Mouse (Mus musculus) forebrain, embryonic 16.5 days (tissue): ENCODE results near the gene Ptprh. TPM values are rescaled to one million over a fixed set of nuclear protein-coding genes. Genes with fewer than 3 reads are reported as not detected.

ENCODE experiments used
- ATAC-seq: fragments of 200-750 bp; cut with Nextera tagmentation; 2 replicates; pipeline ENCODE4 v1.8.0; 2017; ENCODE audit warnings: mild to moderate bottlenecking, moderate library complexity
- H3K27ac ChIP-seq: fragments of 300-500 bp; sonication (generic); 2 replicates; pipeline ENCODE4 v1.5.1; 2014; ENCODE audit warnings: low read length, control low read depth
- H3K27me3 ChIP-seq: fragments of 300-500 bp; sonication (generic); replicated peaks from 2 replicates; pipeline ENCODE4 v1.6.1; 2014; ENCODE audit warnings: low read length; ENCODE audit not compliant: control insufficient read depth, insufficient read depth
- H3K36me3 ChIP-seq: fragments of 300-500 bp; sonication (generic); 2 replicates; pipeline ENCODE4 v1.6.1; 2014; ENCODE audit not compliant: control insufficient read depth, insufficient read depth
- H3K4me1 ChIP-seq: fragments of 300-500 bp; sonication (generic); replicated peaks from 2 replicates; pipeline ENCODE4 v1.6.1; 2014; ENCODE audit warnings: low read length; ENCODE audit not compliant: control insufficient read depth, insufficient read depth
- H3K4me2 ChIP-seq: fragments of 300-500 bp; sonication (generic); 2 replicates; pipeline ENCODE4 v1.6.1; 2014; ENCODE audit warnings: mild to moderate bottlenecking, low read length, control low read depth
- H3K4me3 ChIP-seq: fragments of 300-500 bp; sonication (generic); replicated peaks from 2 replicates; pipeline ENCODE4 v1.5.1; 2014; ENCODE audit warnings: mild to moderate bottlenecking, low read length, control low read depth
- H3K9ac ChIP-seq: fragments of 300-500 bp; sonication (generic); replicated peaks from 2 replicates; pipeline ENCODE4 v1.6.1; 2014; ENCODE audit warnings: low read depth, low read length, control low read depth
- H3K9me3 ChIP-seq: fragments of 300-500 bp; sonication (generic); 2 replicates; pipeline ENCODE4 v1.6.1; 2016; ENCODE audit warnings: low read length; ENCODE audit not compliant: control insufficient read depth
- WGBS: fragments of 180-500 bp; shearing (Covaris S2); extraction: QIAGEN DNeasy Blood & Tissue Kit; methylation state at CpG from one replicate; pipeline ENCODE4 v1.1.7; 2014; 5-methylcytosine and 5-hydroxymethylcytosine counted together
- polyA plus RNA-seq: library from polyadenylated mRNA; unstranded; fragments of >200 nt; fragmentation: Nextera tagmentation; extraction: Ambion mirVana; gene quantifications from 2 replicates; pipeline ENCODE4 v1.2.1, GENCODE M21; 2015

Gene Ptprh
- polyA plus RNA-seq, 1 experiment from 2014 or later, result 0.70 TPM

DNA sequence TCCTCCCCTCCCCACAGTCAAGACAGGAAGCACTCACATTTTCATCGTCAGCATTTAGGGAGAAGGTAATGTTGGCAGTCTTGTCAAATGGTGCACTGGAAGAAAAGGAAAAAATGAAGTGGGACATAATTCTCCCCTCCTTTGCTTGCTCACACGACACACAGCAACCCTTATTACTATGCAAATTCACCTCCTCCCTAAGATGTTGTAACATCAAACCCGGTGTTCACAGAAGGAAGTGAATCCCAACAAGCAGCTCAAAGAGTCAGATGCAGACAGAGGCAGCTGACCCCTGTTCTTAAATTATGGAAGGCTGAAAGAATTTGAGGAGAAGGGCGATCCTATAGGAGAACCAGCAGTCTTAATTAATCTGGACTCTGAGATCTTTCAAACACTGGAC lies 32.3 kb upstream of the Ptprh start:
- Histone ChIP-seq H3K9ac (no peak overlapping the region), H3K9me3 (no peaks in the 10 kb centered on the region), H3K4me1 (no peaks in the 10 kb centered on the region), H3K4me3 (no peak overlapping the region), H3K36me3 (peaks cover 47% of the 10 kb centered on the region), H3K27ac (no peak overlapping the region), H3K27me3 (no peaks in the 10 kb centered on the region), H3K4me2 (no peak overlapping the region)
- no peak for ATAC-seq
- WGBS, result 91% methylated on average over 4 of the region's 4 CpGs

DNA sequence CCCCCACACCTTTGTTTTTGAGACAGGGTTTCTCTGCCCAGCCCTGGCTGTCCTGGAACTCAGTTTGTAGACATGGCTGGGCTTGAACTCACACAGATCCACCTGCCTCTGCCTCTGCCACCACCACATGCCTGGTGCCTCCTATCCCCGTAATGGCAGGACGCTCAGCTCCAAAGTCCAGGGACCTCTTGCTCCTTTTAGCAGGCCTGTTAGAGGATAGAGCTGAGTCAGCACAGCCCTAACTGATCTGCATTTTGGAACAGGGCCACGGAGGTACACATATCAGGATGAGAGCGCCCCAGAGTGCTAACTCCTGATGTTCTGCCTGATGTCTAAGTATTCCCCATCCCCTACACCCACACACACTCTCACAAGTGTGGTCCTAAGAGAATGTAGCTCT lies 27.2 kb upstream of the Ptprh start, which contains the start of gene Tmem86b:
TSS of gene Tmem86b (minus strand) at position 392 of the 400 bp plus-strand sequence.
- H3K27me3 ChIP-seq, result no peaks in the 10 kb centered on the region
- no peak for ATAC-seq
- no peak within 1 kb of the TSS for H3K9ac ChIP-seq
- H3K27ac ChIP-seq, result no peak within 1 kb of the TSS
- no peaks in the 10 kb centered on the region for H3K9me3 ChIP-seq
- no peak within 1 kb of the TSS for H3K4me3 ChIP-seq
- 93% methylated on average over 4 of the region's 4 CpGs for WGBS
- H3K4me1 ChIP-seq, result no peaks in the 10 kb centered on the region
- no peak within 1 kb of the TSS for H3K4me2 ChIP-seq
- peaks cover 36% of the 10 kb centered on the region for H3K36me3 ChIP-seq

DNA sequence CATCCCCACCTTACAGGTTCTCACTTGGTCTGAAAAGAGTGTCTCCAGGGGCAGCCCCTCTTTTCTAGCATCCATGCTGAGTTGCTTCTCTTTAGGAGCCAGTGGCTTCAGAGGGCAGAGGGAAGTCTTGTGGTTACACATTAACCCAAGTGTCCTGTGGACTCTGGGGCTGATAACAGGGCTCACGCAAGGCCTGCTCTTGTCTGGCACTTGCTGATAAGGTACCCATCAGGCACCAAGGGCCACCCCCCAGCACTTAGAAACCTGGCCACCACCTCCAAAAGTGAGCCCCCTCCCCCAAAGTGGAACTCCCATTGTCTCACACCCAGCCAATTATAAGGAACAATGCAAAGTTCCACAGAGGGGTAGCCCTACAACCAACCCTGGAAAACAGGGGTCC lies 26.4 kb upstream of the Ptprh start:
- H3K27ac ChIP-seq, result no peak overlapping the region
- ATAC-seq, result no peak
- no peaks in the 10 kb centered on the region for H3K27me3 ChIP-seq
- H3K9ac ChIP-seq, result no peak overlapping the region
- WGBS, result 92% methylated on average over 1 of the region's 1 CpGs
- peaks cover 31% of the 10 kb centered on the region for H3K36me3 ChIP-seq
- no peaks in the 10 kb centered on the region for H3K4me1 ChIP-seq
- no peak overlapping the region for H3K4me3 ChIP-seq
- no peaks in the 10 kb centered on the region for H3K9me3 ChIP-seq
- H3K4me2 ChIP-seq, result no peak overlapping the region

DNA sequence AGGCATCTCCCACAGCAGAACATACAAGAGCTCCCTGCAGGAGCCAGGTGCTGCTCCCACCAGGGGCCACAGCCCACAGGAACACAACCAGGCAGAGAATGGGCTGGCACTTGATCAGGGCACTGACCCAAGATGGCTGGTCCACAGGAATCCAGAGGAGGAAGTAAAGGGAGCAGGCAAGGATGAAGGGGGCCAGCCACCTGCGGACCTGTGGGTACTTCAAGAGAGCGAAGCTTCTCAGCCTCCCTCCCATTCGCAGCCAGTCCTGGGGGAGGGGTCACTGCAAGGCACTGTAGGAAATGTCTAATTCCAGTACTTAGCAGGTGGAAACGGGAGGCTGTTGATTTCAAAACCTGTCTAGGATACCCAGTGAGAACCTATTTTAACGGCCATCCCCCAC lies 25.7 kb upstream of the Ptprh start:
- H3K9ac ChIP-seq, result no peak overlapping the region
- 92% methylated on average over 5 of the region's 5 CpGs for WGBS
- no peak overlapping the region for H3K4me3 ChIP-seq
- H3K4me2 ChIP-seq, result no peak overlapping the region
- H3K27ac ChIP-seq, result no peak overlapping the region
- no peaks in the 10 kb centered on the region for H3K9me3 ChIP-seq
- H3K27me3 ChIP-seq, result no peaks in the 10 kb centered on the region
- ATAC-seq, result no peak
- no peaks in the 10 kb centered on the region for H3K4me1 ChIP-seq
- H3K36me3 ChIP-seq, result peaks cover 27% of the 10 kb centered on the region

DNA sequence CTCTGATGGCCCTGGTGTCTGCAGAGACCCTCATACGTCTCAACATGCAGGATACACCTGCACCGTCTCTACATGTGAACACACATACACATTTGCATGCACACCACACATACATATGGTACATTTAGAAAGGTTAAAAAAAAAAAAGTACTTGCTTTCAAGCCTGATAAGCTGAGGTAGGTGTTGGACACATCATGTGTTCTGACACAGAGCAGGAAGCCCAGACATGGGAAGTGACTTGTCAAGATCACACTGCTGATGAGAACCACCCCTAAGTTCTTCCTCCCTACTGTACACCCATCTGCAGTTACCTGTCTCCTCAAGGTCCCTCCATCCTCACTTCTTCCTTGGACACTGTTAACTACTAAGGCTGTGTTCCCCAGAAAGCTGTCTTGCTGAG lies 22.1 kb upstream of the Ptprh start:
- 93% methylated on average over 2 of the region's 2 CpGs for WGBS

DNA sequence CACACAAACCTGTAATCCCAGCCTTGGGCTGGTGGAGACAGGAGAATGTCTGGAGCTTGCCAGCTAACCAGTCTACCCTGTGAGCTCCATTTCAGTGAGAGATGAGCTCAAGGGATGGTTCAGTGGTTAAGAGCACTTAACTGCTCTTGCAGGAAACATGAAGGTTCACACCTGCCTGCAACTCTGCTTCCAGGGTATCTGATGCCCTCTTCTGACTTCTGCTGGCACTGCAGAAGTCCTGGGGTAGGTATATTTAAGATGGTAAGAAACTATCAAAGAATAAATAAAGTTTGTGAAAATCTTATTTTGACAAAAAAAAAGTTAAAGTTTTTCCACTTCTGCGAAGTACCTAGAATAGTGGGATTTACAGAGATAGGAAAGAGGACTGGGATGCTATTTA lies 20.5 kb upstream of the Ptprh start:
- H3K27ac ChIP-seq, result no peak overlapping the region
- no peak for ATAC-seq
- peaks cover 6% of the 10 kb centered on the region for H3K36me3 ChIP-seq
- H3K4me3 ChIP-seq, result no peak overlapping the region
- H3K4me1 ChIP-seq, result no peaks in the 10 kb centered on the region
- no peaks in the 10 kb centered on the region for H3K27me3 ChIP-seq
- no peak overlapping the region for H3K4me2 ChIP-seq
- WGBS, result 44% methylated on average over 1 of the region's 1 CpGs
- H3K9me3 ChIP-seq, result no peaks in the 10 kb centered on the region
- H3K9ac ChIP-seq, result no peak overlapping the region

More for the DNA sequence above, 22.1 kb upstream of the Ptprh start:
- Histone ChIP-seq H3K4me1 (no peaks in the 10 kb centered on the region), H3K4me2 (no peak overlapping the region), H3K9me3 (no peaks in the 10 kb centered on the region), H3K27ac (no peak overlapping the region), H3K9ac (no peak overlapping the region), H3K4me3 (no peak overlapping the region), H3K36me3 (peaks cover 12% of the 10 kb centered on the region), H3K27me3 (no peaks in the 10 kb centered on the region)
- ATAC-seq, result no peak

DNA sequence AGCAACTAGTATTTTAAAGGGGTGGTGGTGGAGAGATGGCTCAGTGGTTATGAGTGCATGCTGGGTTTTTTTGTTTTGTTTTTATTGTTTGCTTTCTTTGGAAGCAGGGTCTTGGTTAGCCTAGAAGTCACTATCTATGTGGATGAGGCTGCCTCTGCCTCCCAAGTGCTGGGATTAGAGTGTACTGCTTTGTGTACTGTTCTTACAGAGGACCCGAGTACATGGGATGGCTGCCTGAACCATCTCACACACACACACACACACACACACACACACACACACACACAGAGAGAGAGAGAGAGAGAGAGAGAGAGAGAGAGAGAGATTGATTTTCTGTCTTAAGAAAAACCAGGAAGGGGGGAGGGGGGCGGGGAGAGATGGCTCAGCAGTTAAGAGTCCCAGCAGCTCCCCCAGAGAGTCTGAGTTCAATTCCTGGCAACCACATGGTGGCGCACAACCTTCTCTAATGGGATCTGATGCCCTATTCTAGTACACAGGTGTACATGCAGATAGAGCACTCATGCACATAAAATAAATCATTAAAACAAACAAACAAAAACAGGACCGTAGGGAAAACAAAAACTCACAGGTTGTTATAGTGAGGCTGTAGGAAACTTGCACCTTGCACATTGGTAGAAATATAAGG lies 19.8 kb upstream of the Ptprh start:
- peak; percentile 68 for ATAC-seq
- H3K27me3 ChIP-seq, result no peaks in the 10 kb centered on the region
- no peaks in the 10 kb centered on the region for H3K4me1 ChIP-seq
- whole genome bisulfite sequencing, result 19% methylated on average over 4 of the region's 4 CpGs
- peaks cover 6% of the 10 kb centered on the region for H3K36me3 ChIP-seq
- H3K4me2 ChIP-seq, result no peak overlapping the region
- H3K27ac ChIP-seq, result no peak overlapping the region
- no peak overlapping the region for H3K4me3 ChIP-seq
- no peaks in the 10 kb centered on the region for H3K9me3 ChIP-seq
- H3K9ac ChIP-seq, result no peak overlapping the region

DNA sequence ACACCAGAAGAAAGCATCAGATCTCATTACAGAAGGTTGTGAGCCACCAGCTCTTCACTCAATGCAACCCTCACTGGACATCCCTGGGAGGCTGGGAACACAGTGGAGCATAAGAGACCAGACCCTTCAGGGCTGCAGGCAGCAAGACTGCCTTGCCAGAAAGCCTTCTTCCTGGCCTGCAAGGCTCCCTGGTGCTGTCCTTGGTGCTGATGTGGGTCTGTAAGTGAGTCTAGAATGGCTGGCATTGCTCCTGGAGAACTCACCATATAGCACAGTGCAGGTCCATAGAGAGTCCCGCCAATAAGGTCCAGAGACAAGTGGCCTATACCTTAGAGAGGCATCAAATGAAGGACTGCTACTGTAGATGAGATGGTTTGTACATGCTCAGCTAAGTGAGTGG lies 16.1 kb upstream of the Ptprh start:
- H3K9me3 ChIP-seq, result no peaks in the 10 kb centered on the region
- H3K9ac ChIP-seq, result no peak overlapping the region
- 42% methylated on average over 1 of the region's 1 CpGs for WGBS
- H3K4me1 ChIP-seq, result no peaks in the 10 kb centered on the region
- H3K4me2 ChIP-seq, result no peak overlapping the region
- H3K4me3 ChIP-seq, result no peak overlapping the region
- no peak for ATAC-seq
- H3K27me3 ChIP-seq, result no peaks in the 10 kb centered on the region
- H3K27ac ChIP-seq, result no peak overlapping the region
- H3K36me3 ChIP-seq, result no peaks in the 10 kb centered on the region

DNA sequence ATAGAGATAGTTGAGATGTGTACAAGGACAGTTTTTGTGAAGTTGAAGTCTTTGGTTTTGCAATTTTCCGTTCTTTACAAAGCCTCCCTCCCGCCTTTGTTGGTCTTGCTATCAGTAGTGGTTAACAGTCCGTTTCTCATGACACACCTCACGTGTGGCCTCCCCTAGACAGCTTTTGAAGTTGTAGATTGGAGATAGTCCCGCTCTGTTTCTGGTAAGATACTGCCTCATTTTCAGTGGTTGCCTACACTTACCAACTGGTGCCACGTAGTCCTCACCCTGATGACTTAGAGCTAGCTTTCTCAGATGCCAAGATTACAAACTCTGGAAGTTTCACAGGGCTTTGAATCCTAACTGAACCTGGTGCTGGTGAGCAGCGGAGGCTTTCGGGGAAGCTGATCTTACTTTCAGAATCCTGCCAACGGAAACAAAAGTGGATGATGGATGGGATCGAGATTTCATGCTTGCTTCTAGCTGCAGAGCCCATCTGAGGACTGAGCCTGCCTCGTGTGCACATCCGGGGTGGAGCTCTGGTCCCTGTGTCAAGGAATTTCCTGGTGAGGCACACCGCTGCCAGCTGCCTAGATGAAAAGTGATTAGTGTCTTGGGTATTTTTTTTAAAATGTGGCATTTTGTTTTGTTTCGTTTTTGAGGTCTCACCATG lies 10.0 kb upstream of the Ptprh start:
- H3K27me3 ChIP-seq, result no peaks in the 10 kb centered on the region
- ATAC-seq, result no peak
- no peaks in the 10 kb centered on the region for H3K4me1 ChIP-seq
- H3K4me3 ChIP-seq, result no peak overlapping the region
- H3K9me3 ChIP-seq, result no peaks in the 10 kb centered on the region
- no peak overlapping the region for H3K27ac ChIP-seq
- no peak overlapping the region for H3K4me2 ChIP-seq
- no peaks in the 10 kb centered on the region for H3K36me3 ChIP-seq
- H3K9ac ChIP-seq, result no peak overlapping the region
- 82% methylated on average over 14 of the region's 14 CpGs for WGBS
